Mouse (Mus musculus): ENCODE results near the gene Dclk3.

Gene Dclk3

GRCm38 (mm10) chr9:111440446-111440845 lies 1.6 kb downstream of the Dclk3 start:
- DNase-seq, result no peak

GRCm38 (mm10) chr9:111441151-111441550 lies 2.3 kb downstream of the Dclk3 start:
- DNase-seq, result no peak

GRCm38 (mm10) chr9:111446204-111446603 lies 7.3 kb downstream of the Dclk3 start:
- no peak for DNase-seq

GRCm38 (mm10) chr9:111448976-111449375 lies 10.1 kb downstream of the Dclk3 start:
- no peak for DNase-seq

- DNase-seq, result no peak
Measured at GRCm38 (mm10) chr9:111449880-111450279, 11.0 kb downstream of the Dclk3 start.

- DNase-seq, result no peak
Measured at GRCm38 (mm10) chr9:111450853-111451404, 12.0 kb downstream of the Dclk3 start.

- DNase-seq, result no peak
Measured at GRCm38 (mm10) chr9:111453895-111454294, 15.0 kb downstream of the Dclk3 start.

- DNase-seq, result no peak
Measured at GRCm38 (mm10) chr9:111457176-111457935, 18.5 kb downstream of the Dclk3 start.

GRCm38 (mm10) chr9:111457936-111458310 lies 19.0 kb downstream of the Dclk3 start:
- no peak for DNase-seq

- no peak for DNase-seq
Measured at GRCm38 (mm10) chr9:111459466-111459865, 20.6 kb downstream of the Dclk3 start.

- no peak for DNase-seq
Measured at GRCm38 (mm10) chr9:111460201-111460814, 21.4 kb downstream of the Dclk3 start.

GRCm38 (mm10) chr9:111461415-111462103 lies 22.7 kb downstream of the Dclk3 start:
- no peak for DNase-seq

GRCm38 (mm10) chr9:111465666-111466065 lies 26.8 kb downstream of the Dclk3 start:
- DNase-seq, result no peak

GRCm38 (mm10) chr9:111473686-111474457 lies 35.0 kb downstream of the Dclk3 start:
- no peak for DNase-seq

- DNase-seq, result no peak
Measured at GRCm38 (mm10) chr9:111474458-111474745, 35.5 kb downstream of the Dclk3 start.

GRCm38 (mm10) chr9:111475281-111475680 lies 36.4 kb downstream of the Dclk3 start:
- no peak for DNase-seq

- DNase-seq, result no peak
Measured at GRCm38 (mm10) chr9:111475973-111476372, 37.1 kb downstream of the Dclk3 start.

GRCm38 (mm10) chr9:111476479-111477016 lies 37.7 kb downstream of the Dclk3 start:
- no peak for DNase-seq

- DNase-seq, result peak in 1 of 2 experiments; percentile 20
Measured at GRCm38 (mm10) chr9:111478853-111479490, 40.1 kb downstream of the Dclk3 start.

GRCm38 (mm10) chr9:111481011-111481410 lies 42.1 kb downstream of the Dclk3 start:
- DNase-seq, result no peak

GRCm38 (mm10) chr9:111486645-111487477 lies 48.0 kb downstream of the Dclk3 start:
- DNase-seq, result no peak
